Comparison of ENCODE assay signal across 14 mouse cellular contexts in the genomic region with DNA sequence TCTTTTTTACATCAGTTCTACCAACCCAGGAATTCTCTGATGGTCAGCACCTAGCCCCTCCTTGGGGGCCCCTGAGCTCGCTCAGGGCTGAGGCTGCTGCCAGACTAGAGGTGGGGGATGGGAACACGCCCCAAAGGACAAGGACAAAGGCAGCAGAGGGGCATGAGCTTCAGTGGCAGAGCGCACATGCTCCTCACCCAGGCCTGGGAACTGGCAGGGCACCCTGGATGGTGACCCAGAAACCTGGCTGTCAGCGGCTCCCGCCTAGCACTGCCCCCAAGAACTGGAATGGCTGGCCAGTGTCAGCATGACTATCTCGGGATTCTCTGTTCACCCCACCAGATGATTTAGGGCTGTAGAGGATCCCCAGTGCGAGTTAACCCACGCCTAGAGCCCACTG. TPM values are rescaled to one million over a fixed set of nuclear protein-coding genes. Genes with fewer than 3 reads are reported as not detected.
DNase-seq lines count a peak whose midpoint lies in the region; ATAC-seq and TF ChIP-seq lines count a peak whose summit lies in the region.
"Had no signal": no experiment of that assay in that cellular context is flagged by ENCODE, and none has a peak within 500 bp of the region (broad histone marks: within the 10 kb centered on the region; RNA-seq: fewer than 3 reads in every experiment).

No protein-coding gene starts in this region.

- peak overlapping the region; percentile 65 for H3K27ac ChIP-seq in layer of hippocampus, adult 2 months
- H3K27ac ChIP-seq in forebrain, postnatal 0 days (ENCODE audit: low read depth, low read length): no peak overlapping the region
- H3K27ac ChIP-seq in neural tube, embryonic 12.5 days: no peak overlapping the region
- H3K27ac ChIP-seq: heart, embryonic 15.5 days; midbrain, embryonic 13.5 days; stomach, embryonic 15.5 days had no signal

- no peaks in the 10 kb centered on the region for H3K4me1 ChIP-seq in forebrain, postnatal 0 days (ENCODE audit: insufficient read depth)
- H3K4me1 ChIP-seq in neural tube, embryonic 12.5 days: peaks cover 15% of the 10 kb centered on the region
- H3K4me1 ChIP-seq: stomach, embryonic 15.5 days had no signal

- H3K27me3 ChIP-seq in forebrain, postnatal 0 days (ENCODE audit: insufficient read depth, low read length): no peaks in the 10 kb centered on the region
- H3K27me3 ChIP-seq in neural tube, embryonic 12.5 days (replicated peaks): no peaks in the 10 kb centered on the region
- H3K27me3 ChIP-seq: stomach, embryonic 15.5 days had no signal

- H3K4me2 ChIP-seq in forebrain, postnatal 0 days (ENCODE audit: low read depth): no peak overlapping the region
- H3K4me2 ChIP-seq in neural tube, embryonic 12.5 days (replicated peaks): 0 out of 2 replicates have a peak overlapping the region, but pooled peaks have one; percentile 10
- H3K4me2 ChIP-seq: heart, embryonic 15.5 days; midbrain, embryonic 13.5 days; stomach, embryonic 15.5 days had no signal

- no peak for TF ChIP-seq CTCF in layer of hippocampus, adult 2 months (conservative IDR thresholded peaks at IDR 0.05)
- TF ChIP-seq CTCF in forebrain, postnatal 0 days (IDR thresholded peaks at IDR 0.05; ENCODE audit: low read depth): no peak

- no peaks in the 10 kb centered on the region for H3K36me3 ChIP-seq in forebrain, postnatal 0 days (ENCODE audit: insufficient read depth)
- H3K36me3 ChIP-seq in neural tube, embryonic 12.5 days: no peaks in the 10 kb centered on the region
- H3K36me3 ChIP-seq: heart, embryonic 15.5 days; midbrain, embryonic 13.5 days; stomach, embryonic 15.5 days had no signal

- H3K9ac ChIP-seq in forebrain, postnatal 0 days: no peak overlapping the region
- H3K9ac ChIP-seq in neural tube, embryonic 12.5 days: no peak overlapping the region; the same call in 1 of the 2 replicates
- H3K9ac ChIP-seq: heart, embryonic 15.5 days; midbrain, embryonic 13.5 days; stomach, embryonic 15.5 days had no signal

- peak; percentile 25; the same call in 1 of the 2 replicates for ATAC-seq in forebrain, postnatal 0 days
- no peak for ATAC-seq in neural tube, embryonic 12.5 days (ENCODE audit: low FRiP score, low read depth)
- ATAC-seq: midbrain, embryonic 13.5 days had no signal

- 45% methylated on average over 8 of the region's 8 CpGs for WGBS in forebrain, postnatal 0 days
- WGBS in neural tube, embryonic 12.5 days: 41% methylated on average over 8 of the region's 8 CpGs

- H3K9me3 ChIP-seq in forebrain, postnatal 0 days (ENCODE audit: low read length): no peaks in the 10 kb centered on the region
- no peaks in the 10 kb centered on the region for H3K9me3 ChIP-seq in neural tube, embryonic 12.5 days
- H3K9me3 ChIP-seq: heart, embryonic 15.5 days; midbrain, embryonic 13.5 days; stomach, embryonic 15.5 days had no signal

- H3K4me3 ChIP-seq in layer of hippocampus, adult 2 months: no peak overlapping the region
- no peak overlapping the region for H3K4me3 ChIP-seq in forebrain, postnatal 0 days (ENCODE audit: low read depth, low read length)
- no peak overlapping the region for H3K4me3 ChIP-seq in neural tube, embryonic 12.5 days
- H3K4me3 ChIP-seq: heart, embryonic 15.5 days; midbrain, embryonic 13.5 days; stomach, embryonic 15.5 days had no signal

- peak; percentile 36 for DNase-seq in embryo, embryonic 10.5 days (ENCODE audit: low spot score)
- DNase-seq in embryo, embryonic 10 days (ENCODE audit: low spot score): no peak
- DNase-seq in layer of hippocampus, adult 2 months (ENCODE audit: low spot score in 2 of 2): no peak
- DNase-seq in layer of hippocampus, postnatal 14 days (ENCODE audit: low spot score in 2 of 2): no peak
- DNase-seq in forebrain, postnatal 0 days: no peak
- no peak for DNase-seq in ovary, adult 18-20 months (ENCODE audit: low spot score)
- DNase-seq in left cerebral cortex, adult 8-10 months (ENCODE audit: low spot score in 2 of 2): no peak
- DNase-seq: embryo, embryonic 11 days; kidney, postnatal 14 days; lung, adult 18-20 months had no signal

RNA-seq across cellular contexts. Expression of a gene that starts 7.1 kb away (rescaled TPM):
- 10 to 100 TPM; 30.5 to 38.2 TPM for total RNA-seq in layer of hippocampus, adult 2 months (2021)
- total RNA-seq in layer of hippocampus, postnatal 14 days (2021): 10 to 100 TPM; 31.3 to 32.7 TPM
- total RNA-seq in forebrain, postnatal 0 days (2014; rRNA removed): 84.7 and 99.1 TPM in 2 replicates
- 122 and 123 TPM in 2 replicates for polyA plus RNA-seq in forebrain, postnatal 0 days (2015; fragmentation: Nextera tagmentation; extraction: Ambion mirVana)
- polyA plus RNA-seq in neural tube, embryonic 12.5 days (2016; fragmentation: Nextera tagmentation; extraction: Ambion mirVana): 196 and 214 TPM in 2 replicates
- total RNA-seq in left cerebral cortex, adult 8-10 months (2022): 10 to 100 TPM; 43.7 to 50.0 (median 47.5) TPM

RNA-seq across cellular contexts. Expression of a gene that starts 16.3 kb away (rescaled TPM):
- 10 to 100 TPM; 61.6 to 66.1 TPM for total RNA-seq in layer of hippocampus, adult 2 months (2021)
- total RNA-seq in layer of hippocampus, postnatal 14 days (2021): 10 to 100 TPM; 65.6 to 65.9 TPM
- total RNA-seq in forebrain, postnatal 0 days (2014; rRNA removed): 35.0 and 70.3 TPM in 2 replicates
- 85.2 and 92.8 TPM in 2 replicates for polyA plus RNA-seq in forebrain, postnatal 0 days (2015; fragmentation: Nextera tagmentation; extraction: Ambion mirVana)
- 25.0 and 30.9 TPM in 2 replicates for polyA plus RNA-seq in neural tube, embryonic 12.5 days (2016; fragmentation: Nextera tagmentation; extraction: Ambion mirVana)
- 10 to 100 TPM; 61.5 to 87.6 (median 74.4) TPM for total RNA-seq in left cerebral cortex, adult 8-10 months (2022)

RNA-seq across cellular contexts. Expression of a gene that starts 28.0 kb away (rescaled TPM):
- 1 to 10 TPM; 7.9 to 9.6 TPM for total RNA-seq in layer of hippocampus, adult 2 months (2021)
- total RNA-seq in layer of hippocampus, postnatal 14 days (2021): 10 to 100 TPM; 10.7 to 19.3 TPM
- total RNA-seq in forebrain, postnatal 0 days (2014; rRNA removed): 13.1 and 14.5 TPM in 2 replicates
- polyA plus RNA-seq in forebrain, postnatal 0 days (2015; fragmentation: Nextera tagmentation; extraction: Ambion mirVana): 3.2 and 5.5 TPM in 2 replicates
- polyA plus RNA-seq in neural tube, embryonic 12.5 days (2016; fragmentation: Nextera tagmentation; extraction: Ambion mirVana): 2.7 and 3.4 TPM in 2 replicates
- total RNA-seq in left cerebral cortex, adult 8-10 months (2022): 10 to 100 TPM; 28.5 to 39.0 (median 32.3) TPM
